Mouse (Mus musculus): ENCODE data around the gene Atg2a. TPM values are rescaled to one million over a fixed set of nuclear protein-coding genes. Genes with fewer than 3 reads are reported as not detected.
A peak's percentile ranks its signal among the peaks of the same experiment; 100 is the strongest.

Gene Atg2a
- total and polyA plus RNA-seq, 3 experiments, result 7.0 to 44.4 (median 31.8) TPM

DNA sequence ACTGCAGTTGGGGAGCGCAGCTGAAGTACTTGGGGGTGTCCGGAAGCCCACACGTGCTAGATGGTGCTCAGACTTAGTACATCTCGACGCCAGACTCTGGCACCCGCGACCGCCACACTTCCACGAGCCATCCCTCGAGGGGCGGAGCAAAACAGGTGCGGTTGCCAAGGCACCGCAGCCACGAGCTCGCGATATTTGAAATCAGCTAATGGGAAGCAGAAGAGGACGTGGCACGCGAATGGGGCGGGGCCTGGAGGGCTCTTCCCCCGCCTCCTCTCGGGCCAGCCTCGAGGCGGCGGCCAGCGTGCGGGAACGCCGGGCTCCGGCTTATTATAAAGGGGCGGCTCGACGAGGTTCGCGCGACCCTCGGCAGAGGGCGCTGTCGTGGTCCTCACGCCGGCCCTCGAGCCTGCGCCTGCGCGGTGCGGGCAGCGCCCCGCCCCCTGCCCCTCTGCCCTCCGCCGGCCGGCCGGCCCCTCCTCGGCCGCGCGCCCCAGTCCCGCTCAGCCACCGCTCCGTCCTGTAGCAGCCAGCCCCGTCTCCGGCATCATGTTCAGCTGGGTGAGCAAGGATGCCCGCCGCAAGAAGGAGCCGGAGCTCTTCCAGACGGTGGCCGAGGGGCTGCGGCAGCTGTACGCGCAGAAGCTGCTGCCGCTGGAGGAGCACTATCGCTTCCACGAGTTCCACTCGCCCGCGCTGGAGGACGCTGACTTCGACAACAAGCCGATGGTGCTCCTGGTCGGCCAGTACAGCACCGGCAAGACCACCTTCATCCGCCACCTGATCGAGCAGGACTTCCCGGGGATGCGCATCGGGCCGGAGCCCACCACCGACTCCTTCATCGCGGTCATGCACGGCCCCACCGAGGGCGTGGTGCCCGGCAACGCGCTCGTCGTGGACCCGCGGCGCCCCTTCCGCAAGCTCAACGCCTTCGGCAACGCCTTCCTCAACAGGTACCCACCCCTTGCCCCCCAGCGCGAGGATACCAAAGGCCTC lies 35.3 kb downstream of the Atg2a start, which contains the start of gene Ehd1:
Ehd1 (plus strand) TSS at position 300 of the 996 bp plus-strand sequence.
- DNase-seq (ENCODE audit: low spot score), result peak; percentile 90
- Histone ChIP-seq H3K27me3 (ENCODE audit: insufficient read depth, low read length) (no peaks in the 10 kb centered on the region), H3K9me3 (replicated peaks) (no peaks in the 10 kb centered on the region), H3K4me3 (ENCODE audit: low read depth, low read length) (peak within 1 kb of the TSS; percentile 95), H3K4me1 (ENCODE audit: insufficient read depth, low read depth, low read length) (peaks cover 76% of the 10 kb centered on the region), H3K36me3 (replicated peaks) (peaks cover 50% of the 10 kb centered on the region)
- ATAC-seq (ENCODE audit: extremely low read depth, insufficient number of reproducible peaks, low FRiP score, poor library complexity, severe bottlenecking), result peak; percentile 84
- no peak for TF ChIP-seq GATA2 (IDR thresholded peaks at IDR 0.05; ENCODE audit: borderline replicate concordance, low read depth, low read length)
- peak; percentile 41; the same call in 1 of the 2 replicates for TF ChIP-seq CTCF (IDR thresholded peaks at IDR 0.05; ENCODE audit: low read depth, low read length)
- no peak for TF ChIP-seq POLR2AphosphoS5 (IDR thresholded peaks at IDR 0.05; ENCODE audit: insufficient replicate concordance, low read depth, low read length)
- no peak for TF ChIP-seq GATA1 (IDR thresholded peaks at IDR 0.05; ENCODE audit: borderline replicate concordance, low read length)

DNA sequence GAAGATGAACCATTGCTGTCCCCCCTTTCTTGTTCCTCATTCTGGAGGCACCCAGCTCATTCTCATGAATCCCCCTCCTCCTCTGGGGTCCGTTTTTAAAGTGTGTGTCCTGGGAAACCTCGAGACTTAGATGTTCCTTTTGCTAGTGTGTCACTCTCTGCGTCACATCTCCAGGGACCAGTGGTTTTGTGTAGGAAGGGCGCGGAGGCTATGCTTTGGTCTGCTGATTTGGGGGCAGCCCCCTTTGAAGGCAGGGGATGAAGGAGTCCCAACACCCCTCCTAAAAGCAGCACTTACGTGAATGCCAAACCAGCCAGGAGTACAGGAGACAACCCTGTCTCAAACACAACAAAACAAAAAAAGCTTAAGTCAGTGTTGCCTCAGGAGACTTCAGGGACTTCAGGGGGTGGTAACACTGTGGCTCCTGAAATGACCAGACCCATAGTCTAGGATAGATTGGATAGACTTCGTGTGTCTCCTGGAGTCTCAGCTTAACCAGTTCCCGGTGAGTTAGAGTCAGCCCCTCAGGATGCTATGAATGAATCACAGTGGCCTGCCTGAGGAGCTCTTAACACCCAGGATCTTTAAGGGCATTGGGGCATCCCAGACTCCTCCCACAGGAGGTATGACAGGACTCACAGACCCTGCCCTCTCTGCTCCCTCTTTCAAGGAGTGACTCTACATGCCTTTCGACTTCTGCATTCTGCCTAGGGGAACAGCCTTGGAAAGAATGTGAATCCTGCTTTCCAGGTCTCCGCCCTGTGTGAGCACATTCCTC lies 36.4 kb downstream of the Atg2a start:
- peaks cover 87% of the 10 kb centered on the region for H3K4me1 ChIP-seq (ENCODE audit: insufficient read depth, low read depth, low read length)
- TF ChIP-seq GATA2 (IDR thresholded peaks at IDR 0.05; ENCODE audit: borderline replicate concordance, low read depth, low read length), result no peak
- TF ChIP-seq GATA1 (IDR thresholded peaks at IDR 0.05; ENCODE audit: borderline replicate concordance, low read length), result no peak
- TF ChIP-seq POLR2AphosphoS5 (IDR thresholded peaks at IDR 0.05; ENCODE audit: insufficient replicate concordance, low read depth, low read length), result no peak
- TF ChIP-seq TAL1 (conservative IDR thresholded peaks at IDR 0.05; ENCODE audit: low read depth, low read length), result no peak
- TF ChIP-seq CTCF (IDR thresholded peaks at IDR 0.05; ENCODE audit: low read depth, low read length), result no peak
- peaks cover 59% of the 10 kb centered on the region for H3K36me3 ChIP-seq (replicated peaks)
- peak; percentile 44 for DNase-seq (ENCODE audit: low spot score)
- ATAC-seq (ENCODE audit: extremely low read depth, insufficient number of reproducible peaks, low FRiP score, poor library complexity, severe bottlenecking), result no peak
- H3K4me3 ChIP-seq (ENCODE audit: low read depth, low read length), result peak overlapping the region; percentile 95
- no peaks in the 10 kb centered on the region for H3K27me3 ChIP-seq (ENCODE audit: insufficient read depth, low read length)
- H3K9me3 ChIP-seq (replicated peaks), result no peaks in the 10 kb centered on the region

DNA sequence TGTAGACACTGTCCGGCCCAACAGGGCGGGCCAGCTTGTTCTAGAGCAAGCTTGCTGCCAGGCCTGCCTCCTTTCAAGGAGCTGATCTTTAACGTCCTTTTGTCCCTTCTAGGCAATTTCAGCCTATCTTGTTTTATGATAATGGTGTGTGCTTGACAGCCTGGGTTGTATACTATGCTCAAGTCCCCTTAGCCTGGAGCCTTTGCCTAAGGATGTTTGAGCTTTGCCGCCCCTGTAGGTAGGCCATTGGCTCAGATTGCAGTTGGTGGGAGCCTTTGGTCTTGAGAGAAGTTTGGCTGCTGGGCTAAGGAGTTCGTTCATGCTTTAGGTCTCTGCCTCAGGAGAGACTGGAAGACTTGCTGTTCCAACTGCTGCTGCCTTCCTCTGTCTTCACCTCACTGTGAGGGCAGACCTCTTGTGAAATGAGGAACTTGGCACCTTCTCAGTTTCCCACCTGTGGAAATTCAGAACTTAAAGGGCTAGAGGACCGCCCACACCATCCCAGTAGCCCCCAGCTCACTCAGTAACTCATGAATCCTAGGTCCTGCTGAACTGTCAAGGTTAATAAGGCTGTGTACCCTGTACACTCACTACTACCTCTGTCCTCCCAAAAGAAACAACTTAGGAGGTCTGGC lies 37.1 kb downstream of the Atg2a start:
- Histone ChIP-seq H3K27me3 (ENCODE audit: insufficient read depth, low read length) (no peaks in the 10 kb centered on the region), H3K36me3 (replicated peaks) (peaks cover 65% of the 10 kb centered on the region), H3K9me3 (replicated peaks) (no peaks in the 10 kb centered on the region), H3K4me3 (ENCODE audit: low read depth, low read length) (peak overlapping the region; percentile 95; the same call in 1 of the 2 replicates), H3K4me1 (ENCODE audit: insufficient read depth, low read depth, low read length) (peaks cover 91% of the 10 kb centered on the region)
- ATAC-seq (ENCODE audit: extremely low read depth, insufficient number of reproducible peaks, low FRiP score, poor library complexity, severe bottlenecking) (no peak), DNase-seq (ENCODE audit: low spot score) (no peak)
- TF ChIP-seq TAL1 (conservative IDR thresholded peaks at IDR 0.05; ENCODE audit: low read depth, low read length) (no peak), GATA1 (IDR thresholded peaks at IDR 0.05; ENCODE audit: borderline replicate concordance, low read length) (no peak), CTCF (IDR thresholded peaks at IDR 0.05; ENCODE audit: low read depth, low read length) (no peak), GATA2 (IDR thresholded peaks at IDR 0.05; ENCODE audit: borderline replicate concordance, low read depth, low read length) (no peak), POLR2AphosphoS5 (IDR thresholded peaks at IDR 0.05; ENCODE audit: insufficient replicate concordance, low read depth, low read length) (no peak)

DNA sequence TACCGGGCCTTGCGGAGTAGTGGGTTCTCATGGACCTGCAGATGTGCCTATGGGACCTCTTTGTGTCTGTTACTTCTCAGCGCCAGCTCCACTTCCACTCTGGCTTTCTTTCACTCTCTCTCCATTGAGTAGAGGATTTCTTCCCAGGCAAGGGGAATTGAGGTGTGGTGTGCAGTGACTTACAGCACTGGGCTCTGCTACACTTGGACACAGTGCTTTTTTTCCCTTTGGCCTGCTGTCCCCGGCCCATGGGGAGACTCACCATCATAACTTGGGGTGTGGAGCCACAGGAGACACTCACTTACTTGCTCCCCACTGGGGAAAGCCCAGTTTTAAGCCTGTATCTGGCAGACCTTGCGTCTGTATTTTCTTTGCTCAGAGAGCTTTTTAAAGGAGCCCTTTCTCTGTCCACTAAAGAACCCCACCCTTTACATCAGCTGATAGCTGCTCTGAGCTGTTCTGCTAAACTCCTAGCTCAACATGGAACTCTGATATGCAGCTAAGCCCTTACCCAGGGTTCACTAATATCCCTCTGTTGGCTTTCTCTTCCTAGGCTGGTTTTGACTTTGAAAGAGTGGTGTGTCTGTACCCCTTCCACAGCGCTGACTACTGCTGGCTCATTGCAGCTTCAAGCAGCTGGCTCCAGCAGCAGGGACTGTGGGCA lies 38.1 kb downstream of the Atg2a start:
- no peak overlapping the region; the same call in 1 of the 2 replicates for H3K4me3 ChIP-seq (ENCODE audit: low read depth, low read length)

DNA sequence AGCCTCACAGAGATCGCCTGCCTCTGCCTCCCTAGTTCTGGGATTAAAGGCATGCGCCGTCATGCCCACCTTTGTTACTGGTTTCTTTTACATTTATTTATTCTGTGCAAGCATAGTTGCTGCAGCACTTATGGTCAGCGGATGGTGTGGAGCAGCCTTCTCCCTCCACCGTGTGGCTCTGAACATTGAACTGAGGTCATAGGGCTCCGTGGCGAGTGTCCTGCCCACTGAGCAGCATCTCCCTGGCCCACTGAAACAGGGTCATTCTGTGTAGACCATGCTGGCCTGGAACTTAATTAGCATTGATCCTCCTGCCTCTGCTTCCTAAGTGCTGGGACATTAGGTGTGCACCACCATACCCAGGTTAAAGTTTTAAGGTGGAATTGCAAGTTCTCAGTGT lies 39.1 kb downstream of the Atg2a start:
- Histone ChIP-seq H3K4me1 (ENCODE audit: insufficient read depth, low read depth, low read length) (peaks cover 95% of the 10 kb centered on the region), H3K36me3 (replicated peaks) (peaks cover 70% of the 10 kb centered on the region), H3K9me3 (replicated peaks) (no peaks in the 10 kb centered on the region), H3K4me3 (ENCODE audit: low read depth, low read length) (no peak overlapping the region; the same call in 1 of the 2 replicates), H3K27me3 (ENCODE audit: insufficient read depth, low read length) (no peaks in the 10 kb centered on the region)
- no peak for ATAC-seq (ENCODE audit: extremely low read depth, insufficient number of reproducible peaks, low FRiP score, poor library complexity, severe bottlenecking)
- DNase-seq (ENCODE audit: low spot score), result no peak
- no peak for TF ChIP-seq GATA2 (IDR thresholded peaks at IDR 0.05; ENCODE audit: borderline replicate concordance, low read depth, low read length)
- no peak for TF ChIP-seq GATA1 (IDR thresholded peaks at IDR 0.05; ENCODE audit: borderline replicate concordance, low read length)
- no peak for TF ChIP-seq TAL1 (conservative IDR thresholded peaks at IDR 0.05; ENCODE audit: low read depth, low read length)

More for the DNA sequence above, 38.1 kb downstream of the Atg2a start:
- TF ChIP-seq GATA2 (IDR thresholded peaks at IDR 0.05; ENCODE audit: borderline replicate concordance, low read depth, low read length) (no peak), TAL1 (conservative IDR thresholded peaks at IDR 0.05; ENCODE audit: low read depth, low read length) (no peak), GATA1 (IDR thresholded peaks at IDR 0.05; ENCODE audit: borderline replicate concordance, low read length) (no peak), POLR2AphosphoS5 (IDR thresholded peaks at IDR 0.05; ENCODE audit: insufficient replicate concordance, low read depth, low read length) (no peak), CTCF (IDR thresholded peaks at IDR 0.05; ENCODE audit: low read depth, low read length) (no peak)
- no peak for ATAC-seq (ENCODE audit: extremely low read depth, insufficient number of reproducible peaks, low FRiP score, poor library complexity, severe bottlenecking)
- no peak for DNase-seq (ENCODE audit: low spot score)
- Histone ChIP-seq H3K36me3 (replicated peaks) (peaks cover 61% of the 10 kb centered on the region), H3K27me3 (ENCODE audit: insufficient read depth, low read length) (no peaks in the 10 kb centered on the region), H3K4me1 (ENCODE audit: insufficient read depth, low read depth, low read length) (peaks cover 94% of the 10 kb centered on the region), H3K9me3 (replicated peaks) (no peaks in the 10 kb centered on the region)
